Mouse (Mus musculus): Measurements from ENCODE around the gene Wwp2. TPM values are rescaled to one million over a fixed set of nuclear protein-coding genes. Genes with fewer than 3 reads are reported as not detected.

The Wwp2 gene
- total RNA-seq, 1 experiment, result 49.2 TPM

DNA sequence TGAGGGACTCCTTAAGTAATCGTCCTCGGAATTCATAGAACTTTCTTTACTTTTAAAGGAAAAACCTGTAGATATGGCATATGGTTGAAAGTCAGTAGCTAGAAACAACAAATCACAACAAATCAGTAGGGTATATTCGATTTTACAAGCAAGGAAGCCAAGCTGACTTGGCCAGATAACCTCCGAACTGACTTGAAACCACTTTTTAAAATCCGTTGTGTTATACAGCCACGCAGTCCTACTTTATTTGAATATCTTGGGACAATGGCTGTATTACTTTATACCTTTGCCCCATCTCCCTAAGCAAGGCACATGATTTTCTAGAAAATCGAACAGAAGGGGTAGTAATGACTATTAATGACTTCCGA lies 11.0 kb upstream of the Wwp2 start:
- Histone ChIP-seq H3K9ac (ENCODE audit: insufficient read depth, low read depth, low read length, poor library complexity, severe bottlenecking) (no peak overlapping the region), H3K4me3 (ENCODE audit: insufficient read depth in 1 of 2, low read depth in 1 of 2, low read length in 2 of 2, poor library complexity in 1 of 2, severe bottlenecking in 1 of 2) (peak overlapping the region in 1 of 2 experiments; percentile 83; a peak in 2 of 4 replicates), H3K36me3 (ENCODE audit: control insufficient read depth, insufficient read depth, low read length, poor library complexity, severe bottlenecking) (peaks cover 24% of the 10 kb centered on the region), H3K9me3 (ENCODE audit: control insufficient read depth, insufficient read depth, low read depth, low read length) (no peaks in the 10 kb centered on the region), H3K27ac (ENCODE audit: insufficient read depth, low read depth, low read length, poor library complexity, severe bottlenecking) (no peak overlapping the region), H3K4me1 (ENCODE audit: control insufficient read depth in 2 of 2, insufficient read depth in 2 of 2, low read length in 2 of 2, poor library complexity in 1 of 2) (peaks cover 2 to 7% of the 10 kb centered on the region in 2 experiments; a peak in 3 of 4 replicates)
- no peak for TF ChIP-seq ZNF384 (IDR thresholded peaks at IDR 0.05; ENCODE audit: low read depth, low read length)
- no peak for TF ChIP-seq HCFC1 (IDR thresholded peaks at IDR 0.05; ENCODE audit: borderline replicate concordance, insufficient read depth, low read length)
- no peak for TF ChIP-seq CHD2 (IDR thresholded peaks at IDR 0.05; ENCODE audit: low read depth, low read length)
- no peak for TF ChIP-seq MAFK (IDR thresholded peaks at IDR 0.05; ENCODE audit: insufficient read depth, low read depth, low read length)
- no peak for TF ChIP-seq ZC3H11A (IDR thresholded peaks at IDR 0.05; ENCODE audit: borderline replicate concordance, low read depth, low read length)
- in situ Hi-C loops (cut with MboI; ENCODE audit: low sequenced_read_pairs in 2 of 2, unreplicated experiment in 2 of 2), result no loop called here
- DNase-seq (ENCODE audit: low read depth, low spot score), result no peak

DNA sequence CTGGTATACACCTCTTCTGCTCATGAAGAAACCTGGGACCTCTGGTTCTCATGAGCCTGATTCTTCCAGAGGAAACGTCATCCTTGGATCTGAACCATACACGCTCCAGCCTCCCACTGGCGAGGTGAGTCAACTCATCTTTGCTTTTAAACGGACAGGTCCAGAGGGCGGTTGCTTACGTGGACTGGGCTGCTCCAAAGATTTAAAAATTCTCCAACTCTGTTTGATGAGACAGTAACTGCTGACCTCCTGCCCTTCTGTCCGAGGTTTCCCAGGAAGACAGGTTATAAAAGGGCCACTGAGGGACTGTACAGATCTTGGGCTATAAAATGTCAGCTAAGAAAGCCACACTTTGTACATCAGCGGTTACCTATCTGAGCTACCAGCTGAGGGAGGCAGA lies 5.3 kb upstream of the Wwp2 start:
- TF ChIP-seq CHD2 (IDR thresholded peaks at IDR 0.05; ENCODE audit: low read depth, low read length), result no peak
- in situ Hi-C loops (cut with MboI; ENCODE audit: low sequenced_read_pairs in 2 of 2, unreplicated experiment in 2 of 2), result no loop called here
- H3K27ac ChIP-seq (ENCODE audit: insufficient read depth, low read depth, low read length, poor library complexity, severe bottlenecking), result no peak overlapping the region
- H3K9me3 ChIP-seq (ENCODE audit: control insufficient read depth, insufficient read depth, low read depth, low read length), result no peaks in the 10 kb centered on the region
- H3K4me3 ChIP-seq (ENCODE audit: insufficient read depth in 1 of 2, low read depth in 1 of 2, low read length in 2 of 2, poor library complexity in 1 of 2, severe bottlenecking in 1 of 2), result no peak overlapping the region
- DNase-seq (ENCODE audit: low read depth, low spot score), result no peak
- H3K9ac ChIP-seq (ENCODE audit: insufficient read depth, low read depth, low read length, poor library complexity, severe bottlenecking), result no peak overlapping the region
- H3K36me3 ChIP-seq (ENCODE audit: control insufficient read depth, insufficient read depth, low read length, poor library complexity, severe bottlenecking), result no peaks in the 10 kb centered on the region
- H3K4me1 ChIP-seq (ENCODE audit: control insufficient read depth in 2 of 2, insufficient read depth in 2 of 2, low read length in 2 of 2, poor library complexity in 1 of 2), result peaks cover 0 to 4% of the 10 kb centered on the region in 2 experiments; a peak in 1 of 4 replicates

DNA sequence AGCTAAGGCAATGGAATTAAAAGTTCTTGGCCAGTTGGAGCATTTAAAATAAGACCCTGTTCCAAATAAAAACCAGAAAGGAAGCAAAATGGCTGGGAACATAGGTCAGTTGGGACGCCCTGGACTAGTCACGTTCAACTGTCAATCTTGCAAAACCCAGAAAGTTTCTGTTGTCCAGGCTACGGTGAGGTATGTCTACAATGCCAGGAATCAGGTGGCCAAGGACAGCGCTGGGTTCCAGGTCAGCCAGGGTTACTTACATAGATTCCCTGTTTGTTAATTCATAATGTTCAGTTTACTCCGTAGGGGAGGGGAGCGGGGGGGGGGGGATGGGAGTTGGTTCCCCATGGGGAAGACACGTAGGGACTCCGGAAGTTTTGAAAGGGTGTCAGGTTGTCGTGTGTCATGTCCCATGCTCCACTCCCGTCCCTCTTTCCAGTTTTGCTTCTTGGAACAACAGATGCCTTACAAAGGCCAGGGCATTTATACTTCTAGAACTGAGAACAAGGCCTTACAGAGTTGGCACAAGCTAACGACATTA lies 674 bp upstream of the Wwp2 start:
- peak overlapping the region; percentile 81 to 94 for H3K4me3 ChIP-seq (ENCODE audit: insufficient read depth in 1 of 2, low read depth in 1 of 2, low read length in 2 of 2, poor library complexity in 1 of 2, severe bottlenecking in 1 of 2)
- in situ Hi-C loops (cut with MboI; ENCODE audit: low sequenced_read_pairs in 2 of 2, unreplicated experiment in 2 of 2), result no loop called here
- H3K36me3 ChIP-seq (ENCODE audit: control insufficient read depth, insufficient read depth, low read length, poor library complexity, severe bottlenecking), result no peaks in the 10 kb centered on the region
- no peaks in the 10 kb centered on the region for H3K9me3 ChIP-seq (ENCODE audit: control insufficient read depth, insufficient read depth, low read depth, low read length)
- no peak for DNase-seq (ENCODE audit: low read depth, low spot score)
- TF ChIP-seq ZC3H11A (IDR thresholded peaks at IDR 0.05; ENCODE audit: borderline replicate concordance, low read depth, low read length) (no peak), CHD2 (IDR thresholded peaks at IDR 0.05; ENCODE audit: low read depth, low read length) (no peak), MAFK (IDR thresholded peaks at IDR 0.05; ENCODE audit: insufficient read depth, low read depth, low read length) (no peak), HCFC1 (IDR thresholded peaks at IDR 0.05; ENCODE audit: borderline replicate concordance, insufficient read depth, low read length) (no peak), ZNF384 (IDR thresholded peaks at IDR 0.05; ENCODE audit: low read depth, low read length) (no peak)
- no peak overlapping the region; the same call in 1 of the 2 replicates for H3K27ac ChIP-seq (ENCODE audit: insufficient read depth, low read depth, low read length, poor library complexity, severe bottlenecking)
- peaks cover 4 to 6% of the 10 kb centered on the region in 2 experiments; a peak in 2 of 4 replicates for H3K4me1 ChIP-seq (ENCODE audit: control insufficient read depth in 2 of 2, insufficient read depth in 2 of 2, low read length in 2 of 2, poor library complexity in 1 of 2)
- H3K9ac ChIP-seq (ENCODE audit: insufficient read depth, low read depth, low read length, poor library complexity, severe bottlenecking), result peak overlapping the region; percentile 81

DNA sequence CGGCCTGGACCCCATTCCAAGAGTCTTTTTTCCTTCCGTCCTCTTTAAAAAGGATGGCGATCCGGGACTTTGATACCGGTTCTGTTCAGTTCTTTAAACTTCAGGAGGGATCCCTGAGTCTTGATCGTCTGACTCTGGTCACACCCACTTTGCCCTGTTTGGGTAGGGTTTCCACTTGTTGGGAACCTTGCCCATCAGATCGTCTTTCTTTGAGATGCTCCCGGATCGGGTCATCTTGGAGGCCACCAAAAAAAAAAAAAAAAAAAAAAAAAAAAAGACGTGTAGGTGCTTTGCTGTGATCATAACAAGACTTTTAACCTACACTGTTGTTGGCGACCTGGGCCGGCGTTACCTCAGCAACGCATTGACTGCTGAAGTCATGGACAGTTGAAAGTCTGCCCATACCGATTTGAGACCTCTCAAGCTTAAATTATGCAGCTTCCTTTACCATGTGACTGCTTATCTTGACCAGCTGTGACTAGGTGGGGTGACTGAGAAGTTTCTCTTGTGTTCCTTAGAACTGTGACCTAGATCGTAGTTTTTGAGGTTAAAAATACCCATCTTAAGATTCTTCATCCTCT lies 766 bp downstream of the Wwp2 start:
- Histone ChIP-seq H3K36me3 (ENCODE audit: control insufficient read depth, insufficient read depth, low read length, poor library complexity, severe bottlenecking) (no peaks in the 10 kb centered on the region), H3K4me3 (ENCODE audit: insufficient read depth in 1 of 2, low read depth in 1 of 2, low read length in 2 of 2, poor library complexity in 1 of 2, severe bottlenecking in 1 of 2) (peak overlapping the region; percentile 81 to 95), H3K4me1 (ENCODE audit: control insufficient read depth in 2 of 2, insufficient read depth in 2 of 2, low read length in 2 of 2, poor library complexity in 1 of 2) (peaks cover 4 to 6% of the 10 kb centered on the region in 2 experiments; a peak in 2 of 4 replicates), H3K27ac (ENCODE audit: insufficient read depth, low read depth, low read length, poor library complexity, severe bottlenecking) (peak overlapping the region; percentile 97; the same call in 1 of the 2 replicates), H3K9ac (ENCODE audit: insufficient read depth, low read depth, low read length, poor library complexity, severe bottlenecking) (peak overlapping the region; percentile 81), H3K9me3 (ENCODE audit: control insufficient read depth, insufficient read depth, low read depth, low read length) (no peaks in the 10 kb centered on the region)
- TF ChIP-seq MAFK (IDR thresholded peaks at IDR 0.05; ENCODE audit: insufficient read depth, low read depth, low read length) (no peak), HCFC1 (IDR thresholded peaks at IDR 0.05; ENCODE audit: borderline replicate concordance, insufficient read depth, low read length) (no peak; the same call in 1 of the 2 replicates), ZNF384 (IDR thresholded peaks at IDR 0.05; ENCODE audit: low read depth, low read length) (peak; percentile 89)
- DNase-seq (ENCODE audit: low read depth, low spot score), result no peak
- in situ Hi-C loops (cut with MboI; ENCODE audit: low sequenced_read_pairs in 2 of 2, unreplicated experiment in 2 of 2), result no loop called here

DNA sequence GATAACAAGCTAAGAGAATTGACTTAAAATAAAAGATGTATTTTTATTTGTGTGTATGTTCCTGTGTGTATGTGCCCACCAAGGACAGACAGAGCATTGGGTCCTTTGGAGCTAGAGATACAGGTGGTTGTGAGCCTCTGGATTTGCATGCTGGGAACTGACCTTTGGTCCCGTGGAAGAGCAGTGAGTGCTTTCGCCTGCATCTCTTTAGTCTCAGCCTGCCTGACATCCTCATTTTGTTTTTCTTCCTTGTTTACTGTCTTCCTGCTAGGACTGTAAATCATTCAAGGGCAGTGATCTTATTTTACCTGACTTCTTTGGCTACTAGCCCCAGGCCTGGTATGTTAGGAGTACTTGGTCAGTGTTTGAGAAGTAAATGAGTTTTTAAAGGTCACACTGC lies 1.5 kb downstream of the Wwp2 start:
- H3K27ac ChIP-seq (ENCODE audit: insufficient read depth, low read depth, low read length, poor library complexity, severe bottlenecking), result no peak overlapping the region; the same call in 1 of the 2 replicates

More for the DNA sequence above, 1.5 kb downstream of the Wwp2 start:
- in situ Hi-C loops (cut with MboI; ENCODE audit: low sequenced_read_pairs in 2 of 2, unreplicated experiment in 2 of 2), result no loop called here
- Histone ChIP-seq H3K9ac (ENCODE audit: insufficient read depth, low read depth, low read length, poor library complexity, severe bottlenecking) (no peak overlapping the region), H3K4me3 (ENCODE audit: insufficient read depth in 1 of 2, low read depth in 1 of 2, low read length in 2 of 2, poor library complexity in 1 of 2, severe bottlenecking in 1 of 2) (no peak overlapping the region; a peak in 1 of 4 replicates), H3K36me3 (ENCODE audit: control insufficient read depth, insufficient read depth, low read length, poor library complexity, severe bottlenecking) (no peaks in the 10 kb centered on the region), H3K4me1 (ENCODE audit: control insufficient read depth in 2 of 2, insufficient read depth in 2 of 2, low read length in 2 of 2, poor library complexity in 1 of 2) (peaks cover 4 to 6% of the 10 kb centered on the region in 2 experiments; a peak in 2 of 4 replicates), H3K9me3 (ENCODE audit: control insufficient read depth, insufficient read depth, low read depth, low read length) (no peaks in the 10 kb centered on the region)
- no peak for TF ChIP-seq CHD2 (IDR thresholded peaks at IDR 0.05; ENCODE audit: low read depth, low read length)
- TF ChIP-seq ZC3H11A (IDR thresholded peaks at IDR 0.05; ENCODE audit: borderline replicate concordance, low read depth, low read length), result no peak
- no peak for TF ChIP-seq MAFK (IDR thresholded peaks at IDR 0.05; ENCODE audit: insufficient read depth, low read depth, low read length)
- no peak for TF ChIP-seq ZNF384 (IDR thresholded peaks at IDR 0.05; ENCODE audit: low read depth, low read length)
- no peak for TF ChIP-seq HCFC1 (IDR thresholded peaks at IDR 0.05; ENCODE audit: borderline replicate concordance, insufficient read depth, low read length)
- no peak for DNase-seq (ENCODE audit: low read depth, low spot score)

Measured in ES-E14 (cell line).